Mouse (Mus musculus) forebrain, embryonic 16.5 days (tissue): ENCODE measurements around the gene Frmd4a. TPM values are rescaled to one million over a fixed set of nuclear protein-coding genes. Genes with fewer than 3 reads are reported as not detected.

Experiments used
- ATAC-seq: fragments of 200-750 bp; cut with Nextera tagmentation; 2 replicates; pipeline ENCODE4 v1.8.0; 2017; ENCODE audit warnings: mild to moderate bottlenecking, moderate library complexity
- H3K27ac ChIP-seq: fragments of 300-500 bp; sonication (generic); 2 replicates; pipeline ENCODE4 v1.5.1; 2014; ENCODE audit warnings: low read length, control low read depth
- H3K27me3 ChIP-seq: fragments of 300-500 bp; sonication (generic); replicated peaks from 2 replicates; pipeline ENCODE4 v1.6.1; 2014; ENCODE audit warnings: low read length; ENCODE audit not compliant: control insufficient read depth, insufficient read depth
- H3K36me3 ChIP-seq: fragments of 300-500 bp; sonication (generic); 2 replicates; pipeline ENCODE4 v1.6.1; 2014; ENCODE audit not compliant: control insufficient read depth, insufficient read depth
- H3K4me1 ChIP-seq: fragments of 300-500 bp; sonication (generic); replicated peaks from 2 replicates; pipeline ENCODE4 v1.6.1; 2014; ENCODE audit warnings: low read length; ENCODE audit not compliant: control insufficient read depth, insufficient read depth
- H3K4me2 ChIP-seq: fragments of 300-500 bp; sonication (generic); 2 replicates; pipeline ENCODE4 v1.6.1; 2014; ENCODE audit warnings: mild to moderate bottlenecking, low read length, control low read depth
- H3K4me3 ChIP-seq: fragments of 300-500 bp; sonication (generic); replicated peaks from 2 replicates; pipeline ENCODE4 v1.5.1; 2014; ENCODE audit warnings: mild to moderate bottlenecking, low read length, control low read depth
- H3K9ac ChIP-seq: fragments of 300-500 bp; sonication (generic); replicated peaks from 2 replicates; pipeline ENCODE4 v1.6.1; 2014; ENCODE audit warnings: low read depth, low read length, control low read depth
- H3K9me3 ChIP-seq: fragments of 300-500 bp; sonication (generic); 2 replicates; pipeline ENCODE4 v1.6.1; 2016; ENCODE audit warnings: low read length; ENCODE audit not compliant: control insufficient read depth
- WGBS: fragments of 180-500 bp; shearing (Covaris S2); extraction: QIAGEN DNeasy Blood & Tissue Kit; methylation state at CpG from one replicate; pipeline ENCODE4 v1.1.7; 2014; 5-methylcytosine and 5-hydroxymethylcytosine counted together
- polyA plus RNA-seq: library from polyadenylated mRNA; unstranded; fragments of >200 nt; fragmentation: Nextera tagmentation; extraction: Ambion mirVana; gene quantifications from 2 replicates; pipeline ENCODE4 v1.2.1, GENCODE M21; 2015

Gene Frmd4a
- polyA plus RNA-seq, 1 experiment from 2014 or later, result 97.9 TPM

DNA sequence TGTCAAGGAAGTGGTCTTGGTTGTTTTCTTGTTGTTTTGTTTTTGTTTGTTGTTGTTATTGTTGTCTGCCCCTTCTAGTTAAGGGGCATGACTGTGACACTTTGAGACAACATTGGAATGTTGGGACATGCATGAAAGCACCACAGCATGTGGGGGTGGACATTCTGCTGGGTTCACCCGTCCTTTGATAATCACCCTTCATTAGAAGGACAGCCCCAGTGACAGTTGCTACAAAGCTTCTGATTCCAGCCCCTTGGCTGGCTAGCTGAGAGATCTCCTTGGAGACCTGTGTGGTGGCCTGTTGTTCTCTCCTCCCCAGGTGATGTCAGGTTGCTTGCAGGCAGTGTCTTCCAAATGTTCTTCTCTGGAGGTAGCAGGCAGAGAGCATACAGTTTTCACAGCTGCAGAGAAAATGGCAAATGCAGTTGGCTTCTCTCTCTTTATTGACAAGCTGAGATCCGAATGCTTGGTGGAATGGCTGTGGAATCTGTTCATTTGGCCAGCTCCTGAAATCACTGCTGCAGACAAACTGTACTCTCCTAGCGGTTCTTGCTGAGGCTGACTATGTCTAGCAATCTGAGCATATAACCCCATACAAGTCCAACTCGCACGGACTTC is 136.6 kb downstream of the Frmd4a start:
- WGBS, result 31% methylated on average over 5 of the region's 5 CpGs
- Histone ChIP-seq H3K9ac (peak overlapping the region; percentile 34; the same call in 1 of the 2 replicates), H3K4me2 (peak overlapping the region; percentile 67), H3K4me3 (peak overlapping the region; percentile 38), H3K27ac (peak overlapping the region; percentile 61), H3K4me1 (peaks cover 22% of the 10 kb centered on the region), H3K27me3 (no peaks in the 10 kb centered on the region), H3K36me3 (no peaks in the 10 kb centered on the region), H3K9me3 (no peaks in the 10 kb centered on the region)
- no peak for ATAC-seq

DNA sequence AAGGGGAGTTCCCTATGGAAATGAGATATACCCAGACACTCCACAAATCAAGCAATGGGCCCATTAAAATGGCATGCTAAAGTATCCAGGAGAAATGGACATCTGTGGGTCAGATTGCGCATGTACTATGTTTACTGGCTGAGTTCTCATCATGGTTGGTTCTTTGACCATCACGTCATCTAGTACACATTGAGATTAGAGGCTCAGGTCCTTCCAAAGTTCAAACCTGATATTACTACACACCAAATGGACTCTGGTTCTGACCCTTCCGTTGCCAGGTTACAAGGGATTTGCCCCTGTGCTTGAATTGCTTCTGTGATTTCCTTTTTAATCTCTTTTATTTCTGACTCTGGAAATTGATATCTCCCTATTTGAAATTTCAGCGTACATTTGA is 137.1 kb downstream of the Frmd4a start:
- Histone ChIP-seq H3K36me3 (no peaks in the 10 kb centered on the region), H3K9me3 (no peaks in the 10 kb centered on the region), H3K27ac (peak overlapping the region; percentile 61), H3K27me3 (no peaks in the 10 kb centered on the region), H3K4me3 (peak overlapping the region; percentile 38), H3K4me2 (peak overlapping the region; percentile 67), H3K4me1 (peaks cover 22% of the 10 kb centered on the region), H3K9ac (peak overlapping the region; percentile 34)
- 77% methylated on average over 4 of the region's 4 CpGs for WGBS
- no peak for ATAC-seq

GRCm38 (mm10) chr2:4155406-4155805 is 137.9 kb downstream of the Frmd4a start:
- no peak overlapping the region for H3K9ac ChIP-seq
- H3K27ac ChIP-seq, result no peak overlapping the region
- ATAC-seq, result no peak

GRCm38 (mm10) chr2:4156511-4156910 is 139.0 kb downstream of the Frmd4a start:
- no peak overlapping the region for H3K4me2 ChIP-seq
- no peaks in the 10 kb centered on the region for H3K9me3 ChIP-seq
- no peaks in the 10 kb centered on the region for H3K36me3 ChIP-seq
- no peak for ATAC-seq
- H3K27me3 ChIP-seq, result no peaks in the 10 kb centered on the region
- peaks cover 22% of the 10 kb centered on the region for H3K4me1 ChIP-seq
- no peak overlapping the region for H3K27ac ChIP-seq
- no peak overlapping the region for H3K9ac ChIP-seq
- H3K4me3 ChIP-seq, result no peak overlapping the region

More at GRCm38 (mm10) chr2:4155406-4155805, 137.9 kb downstream of the Frmd4a start:
- Histone ChIP-seq H3K4me3 (no peak overlapping the region), H3K4me2 (peak overlapping the region; percentile 67), H3K4me1 (peaks cover 22% of the 10 kb centered on the region), H3K9me3 (no peaks in the 10 kb centered on the region), H3K36me3 (no peaks in the 10 kb centered on the region), H3K27me3 (no peaks in the 10 kb centered on the region)

GRCm38 (mm10) chr2:4157396-4157795 is 139.9 kb downstream of the Frmd4a start:
- Histone ChIP-seq H3K27me3 (no peaks in the 10 kb centered on the region), H3K27ac (no peak overlapping the region), H3K4me3 (no peak overlapping the region), H3K4me2 (no peak overlapping the region), H3K9me3 (no peaks in the 10 kb centered on the region), H3K4me1 (peaks cover 22% of the 10 kb centered on the region), H3K9ac (no peak overlapping the region), H3K36me3 (no peaks in the 10 kb centered on the region)
- 59% methylated on average over 4 of the region's 4 CpGs for WGBS
- no peak for ATAC-seq

DNA sequence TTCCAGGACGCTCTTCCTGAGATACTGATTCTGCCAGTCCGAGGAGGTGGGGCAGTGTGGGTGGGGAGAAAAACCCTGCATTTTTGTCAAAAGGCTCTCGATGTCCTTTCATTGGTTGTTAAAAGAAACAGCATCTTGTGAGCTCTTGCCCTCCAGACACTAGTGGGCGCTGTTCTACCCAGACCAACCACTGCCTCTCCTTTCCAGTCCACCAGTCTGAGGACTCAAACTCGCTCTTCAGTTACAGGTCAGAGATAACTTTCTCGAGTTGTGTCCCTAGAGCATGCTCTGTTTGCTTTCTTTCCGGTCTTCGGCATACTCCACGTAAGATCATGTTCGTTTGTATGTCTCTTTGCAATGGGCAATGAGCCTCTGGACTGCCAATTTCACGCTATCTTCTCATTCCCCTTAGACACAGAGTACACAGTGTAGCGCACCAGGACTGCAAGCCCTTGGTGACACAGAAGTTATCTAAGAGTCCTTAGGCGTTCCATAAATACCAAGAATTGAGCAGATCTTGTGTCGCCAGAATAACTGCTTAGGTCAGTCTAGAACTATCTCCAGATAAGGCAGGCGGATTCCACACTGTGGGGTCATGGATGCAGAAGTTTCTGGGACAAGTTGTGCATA is 142.2 kb downstream of the Frmd4a start:
- Histone ChIP-seq H3K4me3 (no peak overlapping the region), H3K9me3 (no peaks in the 10 kb centered on the region), H3K27ac (no peak overlapping the region), H3K4me1 (peaks cover 13% of the 10 kb centered on the region), H3K36me3 (no peaks in the 10 kb centered on the region), H3K9ac (no peak overlapping the region), H3K4me2 (no peak overlapping the region), H3K27me3 (no peaks in the 10 kb centered on the region)
- ATAC-seq, result no peak
- 86% methylated on average over 15 of the region's 15 CpGs for WGBS

DNA sequence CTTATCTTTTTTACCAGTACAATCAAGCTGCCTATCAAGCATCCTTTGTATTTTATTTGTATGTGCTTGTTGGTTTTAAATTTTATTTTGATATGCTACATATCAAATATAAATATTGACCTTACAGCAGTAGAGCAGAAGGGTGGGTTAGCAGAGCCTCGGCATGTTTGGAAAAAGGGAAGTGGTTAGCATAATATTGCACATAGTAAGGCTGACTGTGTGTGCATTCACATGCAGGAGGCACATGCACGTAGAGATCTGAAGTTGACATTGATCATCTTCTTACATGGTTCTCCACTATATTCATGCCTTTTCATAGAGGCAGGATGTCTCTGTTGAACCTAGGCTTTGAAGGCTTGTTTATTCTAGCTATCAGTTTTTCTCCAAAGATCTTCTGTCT is 148.7 kb downstream of the Frmd4a start:
- Histone ChIP-seq H3K4me2 (no peak overlapping the region), H3K9me3 (no peaks in the 10 kb centered on the region), H3K27me3 (no peaks in the 10 kb centered on the region), H3K4me3 (no peak overlapping the region), H3K4me1 (peaks cover 14% of the 10 kb centered on the region), H3K9ac (no peak overlapping the region), H3K27ac (no peak overlapping the region), H3K36me3 (0 out of 2 replicates have a peak, but pooled peaks cover 3% of the 10 kb centered on the region)
- whole genome bisulfite sequencing, result 95% methylated on average over 2 of the region's 2 CpGs
- no peak for ATAC-seq

- H3K9me3 ChIP-seq, result no peaks in the 10 kb centered on the region
- H3K4me2 ChIP-seq, result no peak overlapping the region
- 0 out of 2 replicates have a peak, but pooled peaks cover 3% of the 10 kb centered on the region for H3K36me3 ChIP-seq
- H3K9ac ChIP-seq, result no peak overlapping the region
- WGBS, result 90% methylated on average over 6 of the region's 6 CpGs
- no peaks in the 10 kb centered on the region for H3K27me3 ChIP-seq
- peaks cover 14% of the 10 kb centered on the region for H3K4me1 ChIP-seq
- ATAC-seq, result no peak
- no peak overlapping the region for H3K4me3 ChIP-seq
- no peak overlapping the region for H3K27ac ChIP-seq
These were observed 149.6 kb downstream of the Frmd4a start for GRCm38 (mm10) chr2:4167131-4167530.

GRCm38 (mm10) chr2:4169726-4170125 is 152.2 kb downstream of the Frmd4a start:
- Histone ChIP-seq H3K9me3 (no peaks in the 10 kb centered on the region), H3K9ac (no peak overlapping the region), H3K4me2 (0 out of 2 replicates have a peak overlapping the region, but pooled peaks have one; percentile 2), H3K27ac (peak overlapping the region; percentile 65), H3K4me3 (no peak overlapping the region), H3K27me3 (no peaks in the 10 kb centered on the region), H3K36me3 (0 out of 2 replicates have a peak, but pooled peaks cover 3% of the 10 kb centered on the region), H3K4me1 (peaks cover 14% of the 10 kb centered on the region)
- WGBS, result 33% methylated on average over 10 of the region's 10 CpGs
- peak; percentile 91 for ATAC-seq
